Mouse (Mus musculus): ENCODE measurements around the gene Sh3kbp1. TPM values are rescaled to one million over a fixed set of nuclear protein-coding genes. Genes with fewer than 3 reads are reported as not detected.

Gene Sh3kbp1
- polyA plus RNA-seq, 1 experiment from 2014 or later, result 9.7 TPM

DNA sequence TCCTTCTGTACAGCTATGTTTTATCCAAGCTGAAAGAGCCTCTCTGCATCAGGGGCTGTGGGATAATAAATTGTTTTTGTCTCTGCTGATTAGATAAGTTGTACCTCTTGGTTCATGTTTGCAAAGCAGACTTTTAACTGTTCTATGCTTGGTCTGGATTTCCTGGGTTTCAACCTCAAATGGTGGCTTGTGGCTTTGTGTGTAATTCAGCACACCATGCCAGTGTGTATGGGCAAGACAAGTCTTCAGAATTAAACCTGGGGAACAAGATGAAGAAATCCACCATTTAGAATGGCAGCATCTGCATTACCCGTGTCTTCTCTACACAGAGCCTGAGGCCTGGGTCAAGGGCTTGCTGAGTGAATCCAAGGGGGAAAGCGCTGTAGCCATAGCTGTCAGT is 86.1 kb downstream of the Sh3kbp1 start:
- DNase-seq (no peak), ATAC-seq (no peak)
- H3K4me1 ChIP-seq (ENCODE audit: insufficient read depth), result no peaks in the 10 kb centered on the region
- no peaks in the 10 kb centered on the region for H3K9me3 ChIP-seq (ENCODE audit: low read length)
- H3K36me3 ChIP-seq (replicated peaks; ENCODE audit: insufficient read depth, low read length), result no peaks in the 10 kb centered on the region
- H3K27ac ChIP-seq (ENCODE audit: low read depth), result no peak overlapping the region
- 57% methylated on average over 2 of the region's 2 CpGs for WGBS (ENCODE audit: insufficient replicate concordance)
- H3K4me2 ChIP-seq (ENCODE audit: low read depth, low read length), result no peak overlapping the region
- H3K9ac ChIP-seq (replicated peaks), result no peak overlapping the region
- no peak for TF ChIP-seq EP300 (IDR thresholded peaks at IDR 0.05; ENCODE audit: low read depth)
- TF ChIP-seq CTCF (IDR thresholded peaks at IDR 0.05; ENCODE audit: low read depth), result no peak
- H3K4me3 ChIP-seq (ENCODE audit: low read depth, low read length), result no peak overlapping the region
- no peaks in the 10 kb centered on the region for H3K27me3 ChIP-seq (ENCODE audit: insufficient read depth, low read length)

DNA sequence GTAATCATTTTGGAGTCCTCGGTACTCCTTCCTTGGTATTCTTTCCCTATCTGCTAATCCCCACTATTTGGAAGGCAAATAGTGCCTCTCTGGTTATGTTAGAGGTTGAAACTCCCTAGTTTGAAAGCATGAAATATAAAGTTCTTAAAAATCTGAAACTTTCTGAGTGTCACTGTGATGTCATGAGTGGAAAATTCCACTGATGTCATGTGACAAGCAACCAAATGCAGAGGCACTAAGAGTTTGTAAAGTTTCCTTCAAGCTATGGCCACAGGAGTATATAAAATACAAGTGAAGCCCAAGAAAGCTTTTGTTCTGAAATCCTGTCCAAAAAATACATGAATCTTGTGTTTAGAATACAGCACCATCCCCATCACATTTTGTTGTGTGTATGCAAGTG is 94.3 kb downstream of the Sh3kbp1 start:
- no peak overlapping the region for H3K4me2 ChIP-seq (ENCODE audit: low read depth, low read length)
- TF ChIP-seq CTCF (IDR thresholded peaks at IDR 0.05; ENCODE audit: low read depth), result no peak
- no peak for TF ChIP-seq EP300 (IDR thresholded peaks at IDR 0.05; ENCODE audit: low read depth)
- no peak overlapping the region for H3K9ac ChIP-seq (replicated peaks)
- DNase-seq (no peak), ATAC-seq (no peak)
- H3K36me3 ChIP-seq (replicated peaks; ENCODE audit: insufficient read depth, low read length), result no peaks in the 10 kb centered on the region
- H3K27ac ChIP-seq (ENCODE audit: low read depth), result no peak overlapping the region
- no peaks in the 10 kb centered on the region for H3K4me1 ChIP-seq (ENCODE audit: insufficient read depth)
- 79% methylated on average over 1 of the region's 1 CpGs for WGBS (ENCODE audit: insufficient replicate concordance)
- H3K9me3 ChIP-seq (ENCODE audit: low read length), result no peaks in the 10 kb centered on the region
- no peak overlapping the region for H3K4me3 ChIP-seq (ENCODE audit: low read depth, low read length)
- H3K27me3 ChIP-seq (ENCODE audit: insufficient read depth, low read length), result no peaks in the 10 kb centered on the region

DNA sequence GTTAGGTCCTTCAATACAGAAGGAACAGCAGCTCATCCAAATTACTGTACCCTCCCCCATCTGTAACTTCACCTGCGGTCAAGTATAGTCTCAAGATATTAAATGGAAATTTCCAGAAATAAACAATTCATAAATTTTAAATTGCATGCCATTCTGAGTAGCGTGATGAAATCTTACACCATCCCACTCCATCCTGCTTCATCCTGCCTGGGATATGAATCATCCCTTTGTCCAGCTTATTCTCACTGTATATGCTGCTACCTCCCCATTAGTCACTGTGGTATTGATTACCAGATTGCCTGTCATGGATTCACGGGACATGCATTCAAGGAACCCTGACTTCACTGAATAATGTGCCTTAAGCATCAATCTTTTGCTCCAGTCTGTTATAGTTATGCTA is 104.3 kb downstream of the Sh3kbp1 start:
- Histone ChIP-seq H3K9me3 (ENCODE audit: low read length) (no peaks in the 10 kb centered on the region), H3K9ac (replicated peaks) (no peak overlapping the region), H3K4me1 (ENCODE audit: insufficient read depth) (no peaks in the 10 kb centered on the region), H3K4me3 (ENCODE audit: low read depth, low read length) (no peak overlapping the region), H3K27me3 (ENCODE audit: insufficient read depth, low read length) (no peaks in the 10 kb centered on the region), H3K27ac (ENCODE audit: low read depth) (no peak overlapping the region), H3K36me3 (replicated peaks; ENCODE audit: insufficient read depth, low read length) (no peaks in the 10 kb centered on the region), H3K4me2 (ENCODE audit: low read depth, low read length) (no peak overlapping the region)
- DNase-seq, result no peak
- no peak for TF ChIP-seq EP300 (IDR thresholded peaks at IDR 0.05; ENCODE audit: low read depth)
- no peak for TF ChIP-seq CTCF (IDR thresholded peaks at IDR 0.05; ENCODE audit: low read depth)
- ATAC-seq, result no peak
- WGBS (ENCODE audit: insufficient replicate concordance), result 80% methylated on average over 3 of the region's 3 CpGs

DNA sequence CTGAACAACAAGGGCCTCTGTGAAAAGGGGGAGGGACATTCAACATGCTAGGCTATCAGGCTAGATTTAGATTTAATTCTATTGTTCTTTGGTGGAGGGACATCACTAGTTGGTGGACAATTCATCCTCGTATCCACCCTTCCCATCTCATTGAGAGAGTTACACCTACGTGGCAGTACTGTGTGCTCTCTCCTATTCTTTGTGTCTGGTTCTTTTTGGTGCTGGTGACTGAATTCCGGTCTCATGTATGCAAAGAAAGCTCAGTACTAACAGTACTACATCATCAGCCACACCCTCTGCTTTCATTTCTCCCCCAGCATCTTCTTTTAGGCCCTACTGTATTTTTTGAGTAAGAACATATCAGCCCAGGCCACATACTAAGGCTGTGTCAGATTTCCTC is 105.8 kb downstream of the Sh3kbp1 start:
- Histone ChIP-seq H3K27me3 (ENCODE audit: insufficient read depth, low read length) (no peaks in the 10 kb centered on the region), H3K4me3 (ENCODE audit: low read depth, low read length) (no peak overlapping the region), H3K27ac (ENCODE audit: low read depth) (no peak overlapping the region), H3K36me3 (replicated peaks; ENCODE audit: insufficient read depth, low read length) (no peaks in the 10 kb centered on the region), H3K4me1 (ENCODE audit: insufficient read depth) (no peaks in the 10 kb centered on the region), H3K9me3 (ENCODE audit: low read length) (no peaks in the 10 kb centered on the region), H3K9ac (replicated peaks) (no peak overlapping the region), H3K4me2 (ENCODE audit: low read depth, low read length) (no peak overlapping the region)
- TF ChIP-seq EP300 (IDR thresholded peaks at IDR 0.05; ENCODE audit: low read depth), result no peak
- TF ChIP-seq CTCF (IDR thresholded peaks at IDR 0.05; ENCODE audit: low read depth), result no peak
- no peak for DNase-seq
- no peak for ATAC-seq
- WGBS (ENCODE audit: insufficient replicate concordance), result 62% methylated on average over 3 of the region's 3 CpGs

DNA sequence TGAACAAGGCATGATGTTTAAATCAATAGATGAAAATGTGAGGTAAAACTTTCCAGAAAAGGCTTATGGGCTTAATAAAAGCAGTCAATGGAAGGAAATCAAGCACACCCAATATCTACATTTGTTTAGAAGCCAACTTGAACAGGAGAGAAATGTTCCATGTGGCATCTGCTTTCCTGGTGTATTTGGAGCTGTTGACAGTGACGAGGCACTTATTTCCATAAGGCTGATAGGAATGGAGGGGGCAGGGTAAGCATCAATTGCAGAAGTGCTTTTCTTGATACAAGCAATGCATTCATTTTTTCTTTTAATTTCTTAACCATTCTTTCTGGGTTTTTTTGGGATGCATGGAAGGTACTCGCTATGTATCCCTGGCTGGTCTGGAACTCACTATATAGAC is 106.9 kb downstream of the Sh3kbp1 start:
- no peak overlapping the region for H3K4me2 ChIP-seq (ENCODE audit: low read depth, low read length)
- TF ChIP-seq CTCF (IDR thresholded peaks at IDR 0.05; ENCODE audit: low read depth) (no peak), EP300 (IDR thresholded peaks at IDR 0.05; ENCODE audit: low read depth) (no peak)
- H3K4me3 ChIP-seq (ENCODE audit: low read depth, low read length), result no peak overlapping the region
- H3K27ac ChIP-seq (ENCODE audit: low read depth), result no peak overlapping the region
- H3K9me3 ChIP-seq (ENCODE audit: low read length), result no peaks in the 10 kb centered on the region
- no peak overlapping the region for H3K9ac ChIP-seq (replicated peaks)
- no peaks in the 10 kb centered on the region for H3K27me3 ChIP-seq (ENCODE audit: insufficient read depth, low read length)
- WGBS (ENCODE audit: insufficient replicate concordance), result 77% methylated on average over 2 of the region's 2 CpGs
- ATAC-seq (no peak), DNase-seq (no peak)
- H3K36me3 ChIP-seq (replicated peaks; ENCODE audit: insufficient read depth, low read length), result no peaks in the 10 kb centered on the region
- H3K4me1 ChIP-seq (ENCODE audit: insufficient read depth), result no peaks in the 10 kb centered on the region

DNA sequence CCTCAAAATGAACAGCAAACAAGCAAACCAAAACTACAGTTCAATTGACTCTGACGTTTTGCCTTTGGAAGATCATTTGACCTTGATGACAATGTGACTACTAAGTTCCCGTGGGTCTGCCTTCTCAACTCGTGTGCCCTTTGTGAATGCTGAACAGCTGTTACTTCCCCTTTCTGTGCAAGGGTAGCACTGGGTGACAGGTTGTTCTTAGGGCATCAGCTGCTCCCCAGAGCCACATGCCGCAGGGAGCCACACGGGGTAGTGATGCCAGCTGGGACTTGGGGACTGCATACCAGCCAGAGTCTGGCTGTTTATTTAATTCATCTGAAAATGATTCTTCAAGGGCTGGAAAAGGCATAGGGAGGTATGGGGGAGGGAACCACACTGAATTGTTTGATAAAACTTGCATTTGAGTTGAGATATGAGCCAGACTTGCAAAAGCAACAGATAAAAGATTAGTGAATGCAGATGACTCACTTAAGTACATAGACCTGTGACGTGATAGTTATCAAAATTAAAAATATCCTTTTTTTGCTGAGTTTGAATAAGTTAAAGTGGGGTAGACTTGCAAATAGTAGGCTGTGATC is 108.5 kb downstream of the Sh3kbp1 start:
- Histone ChIP-seq H3K27me3 (ENCODE audit: insufficient read depth, low read length) (no peaks in the 10 kb centered on the region), H3K36me3 (replicated peaks; ENCODE audit: insufficient read depth, low read length) (no peaks in the 10 kb centered on the region), H3K9ac (replicated peaks) (no peak overlapping the region), H3K27ac (ENCODE audit: low read depth) (no peak overlapping the region), H3K4me2 (ENCODE audit: low read depth, low read length) (no peak overlapping the region), H3K9me3 (ENCODE audit: low read length) (no peaks in the 10 kb centered on the region), H3K4me3 (ENCODE audit: low read depth, low read length) (no peak overlapping the region), H3K4me1 (ENCODE audit: insufficient read depth) (no peaks in the 10 kb centered on the region)
- no peak for TF ChIP-seq CTCF (IDR thresholded peaks at IDR 0.05; ENCODE audit: low read depth)
- TF ChIP-seq EP300 (IDR thresholded peaks at IDR 0.05; ENCODE audit: low read depth), result no peak
- DNase-seq (peak; percentile 15), ATAC-seq (no peak)
- 34% methylated on average over 6 of the region's 6 CpGs for WGBS (ENCODE audit: insufficient replicate concordance)

DNA sequence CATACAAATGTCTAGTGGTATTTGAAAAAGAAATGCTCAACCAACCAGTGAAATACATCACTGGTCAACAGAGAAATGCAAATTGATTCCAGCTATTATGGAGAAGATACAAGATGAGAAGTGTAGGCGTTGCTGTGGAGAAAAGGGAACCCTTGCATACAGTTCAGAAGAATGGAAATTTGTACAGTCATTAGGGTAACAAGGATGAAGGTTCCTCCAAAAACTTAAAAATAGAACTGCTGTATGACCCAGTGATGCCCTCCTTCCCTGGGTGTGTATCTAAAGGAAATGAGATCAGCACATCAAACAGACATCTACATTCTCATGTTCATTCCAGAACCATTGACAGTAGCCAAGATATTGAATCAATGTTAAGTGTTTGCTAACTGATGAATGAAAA is 110.3 kb downstream of the Sh3kbp1 start:
- WGBS (ENCODE audit: insufficient replicate concordance), result 56% methylated on average over 1 of the region's 1 CpGs
- ATAC-seq, result no peak

More for the DNA sequence above, 110.3 kb downstream of the Sh3kbp1 start:
- Histone ChIP-seq H3K4me2 (ENCODE audit: low read depth, low read length) (no peak overlapping the region), H3K4me3 (ENCODE audit: low read depth, low read length) (no peak overlapping the region), H3K9me3 (ENCODE audit: low read length) (no peaks in the 10 kb centered on the region), H3K4me1 (ENCODE audit: insufficient read depth) (no peaks in the 10 kb centered on the region), H3K9ac (replicated peaks) (no peak overlapping the region), H3K27ac (ENCODE audit: low read depth) (no peak overlapping the region), H3K36me3 (replicated peaks; ENCODE audit: insufficient read depth, low read length) (no peaks in the 10 kb centered on the region), H3K27me3 (ENCODE audit: insufficient read depth, low read length) (no peaks in the 10 kb centered on the region)
- no peak for TF ChIP-seq EP300 (IDR thresholded peaks at IDR 0.05; ENCODE audit: low read depth)
- TF ChIP-seq CTCF (IDR thresholded peaks at IDR 0.05; ENCODE audit: low read depth), result no peak
- no peak for DNase-seq
